Mouse (Mus musculus): ENCODE measurements around the gene Zfp831. TPM values are rescaled to one million over a fixed set of nuclear protein-coding genes. Genes with fewer than 3 reads are reported as not detected.

Gene Zfp831
- polyA plus RNA-seq, 1 experiment from 2014 or later, result not detected

DNA sequence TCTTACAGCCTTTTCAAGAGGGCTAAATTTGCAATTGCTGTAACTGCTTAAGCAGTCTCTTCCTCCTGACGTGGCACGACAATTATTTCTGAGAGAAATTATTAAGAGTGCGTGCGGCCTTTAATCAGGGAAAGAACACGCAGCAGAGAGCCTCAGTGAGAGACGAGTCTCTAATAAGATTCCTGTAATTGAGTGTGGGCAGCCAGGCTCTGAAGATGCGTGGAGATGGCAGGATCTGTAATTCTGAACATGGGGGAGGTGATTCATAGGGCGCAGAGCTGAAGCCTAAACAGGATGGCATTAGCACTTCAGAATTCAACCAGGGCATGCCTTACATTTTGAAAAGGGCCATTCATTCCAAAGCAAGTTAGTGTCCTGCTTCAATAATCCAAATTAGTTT, 58.0 kb downstream of the Zfp831 start:
- Histone ChIP-seq H3K27me3 (ENCODE audit: control insufficient read depth, insufficient read depth, low read depth, low read length) (no peaks in the 10 kb centered on the region), H3K36me3 (ENCODE audit: control insufficient read depth, insufficient read depth, low read length) (no peaks in the 10 kb centered on the region), H3K27ac (ENCODE audit: low read length) (no peak overlapping the region), H3K4me2 (ENCODE audit: low read depth, low read length) (no peak overlapping the region), H3K4me3 (ENCODE audit: low read length) (no peak overlapping the region), H3K9me3 (ENCODE audit: control insufficient read depth, low read length) (no peaks in the 10 kb centered on the region), H3K9ac (ENCODE audit: low read length) (no peak overlapping the region), H3K4me1 (replicated peaks; ENCODE audit: control insufficient read depth, insufficient read depth, low read length) (no peaks in the 10 kb centered on the region)
- no peak for ATAC-seq (ENCODE audit: low read depth)
- WGBS, result 74% methylated on average over 8 of the region's 8 CpGs

DNA sequence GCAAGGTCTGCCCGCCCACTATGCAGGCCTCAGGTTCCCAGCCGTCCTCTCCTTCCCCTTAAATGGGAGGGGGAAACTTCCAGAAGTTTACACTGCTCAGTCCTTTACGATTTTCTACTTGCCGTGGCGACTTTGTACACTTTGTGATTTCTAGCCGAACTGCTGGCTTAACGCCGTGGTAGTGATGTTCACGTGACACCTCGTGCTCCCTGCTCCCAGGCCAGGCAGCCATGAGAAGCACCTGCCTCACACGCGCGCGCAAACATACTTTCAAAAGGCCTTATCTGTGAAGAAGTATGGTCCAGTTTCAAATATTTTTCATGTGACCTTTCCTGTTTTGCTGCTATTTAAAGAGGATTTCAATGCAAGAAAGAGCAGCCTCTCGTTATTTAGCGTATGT, 63.8 kb downstream of the Zfp831 start:
- WGBS, result 55% methylated on average over 16 of the region's 16 CpGs
- Histone ChIP-seq H3K27ac (ENCODE audit: low read length) (no peak overlapping the region), H3K9me3 (ENCODE audit: control insufficient read depth, low read length) (no peaks in the 10 kb centered on the region), H3K4me3 (ENCODE audit: low read length) (no peak overlapping the region), H3K4me1 (replicated peaks; ENCODE audit: control insufficient read depth, insufficient read depth, low read length) (no peaks in the 10 kb centered on the region), H3K36me3 (ENCODE audit: control insufficient read depth, insufficient read depth, low read length) (no peaks in the 10 kb centered on the region), H3K9ac (ENCODE audit: low read length) (no peak overlapping the region), H3K4me2 (ENCODE audit: low read depth, low read length) (no peak overlapping the region), H3K27me3 (ENCODE audit: control insufficient read depth, insufficient read depth, low read depth, low read length) (no peaks in the 10 kb centered on the region)
- peak; percentile 51; the same call in 1 of the 2 replicates for ATAC-seq (ENCODE audit: low read depth)

DNA sequence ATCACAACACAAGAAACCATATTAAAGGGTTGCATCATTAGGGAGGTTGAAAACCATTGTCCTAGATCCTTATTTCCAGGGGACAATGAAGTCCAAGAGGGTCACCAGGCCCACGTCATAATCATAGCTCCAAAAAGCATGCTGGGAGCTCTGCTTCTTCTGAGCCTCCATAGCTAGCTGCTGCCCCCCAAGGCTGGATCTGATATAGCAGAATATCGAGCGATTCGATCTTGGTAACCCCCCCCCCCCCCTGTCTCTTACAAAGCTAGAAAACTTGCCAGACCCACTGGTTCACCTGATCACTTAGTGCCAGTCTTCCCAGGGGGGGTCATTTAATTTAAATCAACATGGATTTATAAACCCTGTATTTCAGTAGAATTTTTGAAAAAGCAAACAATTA, 65.3 kb downstream of the Zfp831 start:
- no peak for ATAC-seq (ENCODE audit: low read depth)
- H3K27me3 ChIP-seq (ENCODE audit: control insufficient read depth, insufficient read depth, low read depth, low read length), result no peaks in the 10 kb centered on the region
- H3K36me3 ChIP-seq (ENCODE audit: control insufficient read depth, insufficient read depth, low read length), result no peaks in the 10 kb centered on the region
- no peaks in the 10 kb centered on the region for H3K4me1 ChIP-seq (replicated peaks; ENCODE audit: control insufficient read depth, insufficient read depth, low read length)
- H3K9ac ChIP-seq (ENCODE audit: low read length), result no peak overlapping the region
- H3K4me3 ChIP-seq (ENCODE audit: low read length), result no peak overlapping the region
- 83% methylated on average over 4 of the region's 4 CpGs for WGBS
- H3K4me2 ChIP-seq (ENCODE audit: low read depth, low read length), result no peak overlapping the region
- H3K27ac ChIP-seq (ENCODE audit: low read length), result no peak overlapping the region
- no peaks in the 10 kb centered on the region for H3K9me3 ChIP-seq (ENCODE audit: control insufficient read depth, low read length)

DNA sequence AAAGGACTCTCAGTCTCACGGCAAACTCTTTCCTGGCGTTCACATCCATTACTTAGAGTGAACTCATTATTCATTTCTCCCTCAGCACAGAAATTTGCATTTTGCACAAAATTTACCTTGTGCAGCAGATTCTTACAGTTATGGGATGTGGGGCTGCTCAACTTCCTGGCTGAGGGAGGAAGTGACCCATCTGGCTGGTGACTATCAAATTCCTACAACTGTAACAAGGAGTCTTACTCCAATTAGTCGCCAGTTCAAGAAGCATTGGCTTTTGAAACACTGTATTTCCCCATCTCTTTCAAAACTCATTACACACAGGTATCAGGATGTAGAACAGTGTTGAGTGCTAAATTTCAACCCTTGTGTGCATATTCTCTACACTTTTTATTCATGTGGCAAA, 66.9 kb downstream of the Zfp831 start:
- Histone ChIP-seq H3K4me3 (ENCODE audit: low read length) (no peak overlapping the region), H3K4me2 (ENCODE audit: low read depth, low read length) (no peak overlapping the region), H3K27me3 (ENCODE audit: control insufficient read depth, insufficient read depth, low read depth, low read length) (no peaks in the 10 kb centered on the region), H3K4me1 (replicated peaks; ENCODE audit: control insufficient read depth, insufficient read depth, low read length) (no peaks in the 10 kb centered on the region), H3K9me3 (ENCODE audit: control insufficient read depth, low read length) (no peaks in the 10 kb centered on the region), H3K27ac (ENCODE audit: low read length) (no peak overlapping the region), H3K36me3 (ENCODE audit: control insufficient read depth, insufficient read depth, low read length) (no peaks in the 10 kb centered on the region), H3K9ac (ENCODE audit: low read length) (no peak overlapping the region)
- 57% methylated on average over 3 of the region's 3 CpGs for WGBS
- no peak for ATAC-seq (ENCODE audit: low read depth)

DNA sequence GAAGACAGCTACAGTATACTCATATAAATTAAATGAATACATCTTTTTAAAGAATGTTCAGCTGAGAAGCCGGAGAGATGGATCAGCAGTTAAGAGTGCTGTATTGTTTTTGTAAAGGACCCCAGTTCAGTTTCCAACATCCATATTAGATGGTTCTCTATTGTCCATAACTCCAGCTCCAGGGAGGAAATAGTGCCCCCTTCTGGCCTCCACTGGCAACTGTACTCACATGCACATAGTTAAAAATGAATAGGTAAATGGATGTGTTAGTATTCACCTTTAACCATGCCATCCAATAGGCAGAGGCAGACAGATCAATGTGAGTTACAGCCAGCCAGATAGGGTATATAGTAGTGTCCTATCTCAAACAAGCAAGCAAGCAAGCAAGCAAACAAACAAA, 68.7 kb downstream of the Zfp831 start:
- no peak overlapping the region for H3K27ac ChIP-seq (ENCODE audit: low read length)
- no peaks in the 10 kb centered on the region for H3K36me3 ChIP-seq (ENCODE audit: control insufficient read depth, insufficient read depth, low read length)
- H3K4me2 ChIP-seq (ENCODE audit: low read depth, low read length), result no peak overlapping the region
- H3K9ac ChIP-seq (ENCODE audit: low read length), result no peak overlapping the region
- no peak overlapping the region for H3K4me3 ChIP-seq (ENCODE audit: low read length)
- 97% methylated on average over 1 of the region's 1 CpGs for WGBS
- no peak for ATAC-seq (ENCODE audit: low read depth)
- no peaks in the 10 kb centered on the region for H3K4me1 ChIP-seq (replicated peaks; ENCODE audit: control insufficient read depth, insufficient read depth, low read length)
- H3K9me3 ChIP-seq (ENCODE audit: control insufficient read depth, low read length), result no peaks in the 10 kb centered on the region
- no peaks in the 10 kb centered on the region for H3K27me3 ChIP-seq (ENCODE audit: control insufficient read depth, insufficient read depth, low read depth, low read length)

DNA sequence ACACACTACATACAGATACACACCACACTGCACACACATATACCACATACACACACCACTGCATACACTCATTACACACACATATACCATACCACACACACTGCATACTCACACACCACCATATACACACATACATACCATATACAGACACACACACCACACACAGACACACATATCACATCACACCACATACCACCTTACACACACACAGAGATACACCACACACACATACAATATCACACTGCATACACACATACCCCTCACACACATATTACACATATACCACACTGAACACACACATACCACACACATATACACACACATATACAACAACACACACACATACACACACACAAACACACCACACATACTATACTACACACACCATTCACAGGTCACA, 72.6 kb downstream of the Zfp831 start:
- H3K36me3 ChIP-seq (ENCODE audit: control insufficient read depth, insufficient read depth, low read length), result no peaks in the 10 kb centered on the region
- H3K27ac ChIP-seq (ENCODE audit: low read length), result no peak overlapping the region
- H3K4me3 ChIP-seq (ENCODE audit: low read length), result no peak overlapping the region
- H3K4me1 ChIP-seq (replicated peaks; ENCODE audit: control insufficient read depth, insufficient read depth, low read length), result no peaks in the 10 kb centered on the region
- H3K4me2 ChIP-seq (ENCODE audit: low read depth, low read length), result no peak overlapping the region
- ATAC-seq (ENCODE audit: low read depth), result no peak
- H3K9me3 ChIP-seq (ENCODE audit: control insufficient read depth, low read length), result no peaks in the 10 kb centered on the region
- H3K9ac ChIP-seq (ENCODE audit: low read length), result no peak overlapping the region
- no peaks in the 10 kb centered on the region for H3K27me3 ChIP-seq (ENCODE audit: control insufficient read depth, insufficient read depth, low read depth, low read length)

DNA sequence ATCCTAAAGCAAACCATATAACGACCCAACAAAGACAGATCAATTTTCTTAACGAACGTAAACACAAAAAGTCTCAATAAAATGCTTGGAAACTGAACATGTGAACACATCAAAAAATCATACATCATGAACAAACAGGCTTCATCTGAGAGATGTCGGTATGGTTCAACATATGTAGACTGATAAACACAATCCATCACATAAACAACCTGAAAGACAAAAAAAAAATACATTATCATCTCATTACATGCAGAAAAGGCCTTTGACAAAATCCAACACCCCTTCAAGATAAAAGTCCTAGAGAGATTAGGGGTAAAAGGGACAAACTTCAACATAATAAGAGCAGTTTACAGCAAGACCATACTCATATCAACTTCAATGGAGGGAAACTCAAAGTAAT, 74.5 kb downstream of the Zfp831 start:
- Histone ChIP-seq H3K4me2 (ENCODE audit: low read depth, low read length) (no peak overlapping the region), H3K9ac (ENCODE audit: low read length) (no peak overlapping the region), H3K36me3 (ENCODE audit: control insufficient read depth, insufficient read depth, low read length) (no peaks in the 10 kb centered on the region), H3K9me3 (ENCODE audit: control insufficient read depth, low read length) (no peaks in the 10 kb centered on the region), H3K27ac (ENCODE audit: low read length) (no peak overlapping the region), H3K4me1 (replicated peaks; ENCODE audit: control insufficient read depth, insufficient read depth, low read length) (no peaks in the 10 kb centered on the region), H3K27me3 (ENCODE audit: control insufficient read depth, insufficient read depth, low read depth, low read length) (no peaks in the 10 kb centered on the region), H3K4me3 (ENCODE audit: low read length) (no peak overlapping the region)
- no peak for ATAC-seq (ENCODE audit: low read depth)
- 87% methylated on average over 4 of the region's 4 CpGs for WGBS

DNA sequence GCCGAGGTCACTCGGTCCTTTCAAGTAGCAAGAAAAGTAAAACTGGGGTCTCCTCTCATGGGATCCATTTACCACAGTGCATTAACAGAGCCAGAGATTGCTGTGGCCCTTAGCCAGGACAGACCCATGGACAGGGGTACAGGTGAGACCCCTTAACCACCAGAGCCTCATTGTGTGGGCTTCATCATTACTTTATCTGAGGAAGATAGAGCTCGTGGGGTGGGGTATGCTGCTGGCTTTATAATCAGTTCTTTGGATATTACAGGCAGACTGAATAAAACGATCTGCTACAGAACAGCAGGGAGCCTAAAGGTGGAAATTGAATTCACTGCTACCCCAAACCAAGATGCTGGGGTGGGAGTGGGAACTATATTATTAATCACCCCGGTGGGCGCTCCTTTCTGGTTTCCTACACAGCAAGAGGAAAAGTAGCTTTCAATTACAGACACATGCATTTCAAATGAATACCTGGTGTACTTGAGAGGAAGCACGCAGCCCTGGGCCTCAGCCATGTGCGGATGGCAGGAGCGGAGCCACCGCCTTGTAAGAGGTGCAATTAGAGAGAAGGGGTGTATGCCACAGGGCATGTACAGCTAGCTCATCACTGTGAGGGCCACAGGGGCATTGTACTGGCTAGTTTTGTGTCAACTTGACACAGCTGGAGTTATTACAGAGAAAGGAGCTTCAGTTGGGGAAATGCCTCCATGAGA, 83.9 kb downstream of the Zfp831 start:
- WGBS, result 85% methylated on average over 10 of the region's 10 CpGs
- Histone ChIP-seq H3K9ac (ENCODE audit: low read length) (no peak overlapping the region), H3K4me3 (ENCODE audit: low read length) (no peak overlapping the region), H3K27me3 (ENCODE audit: control insufficient read depth, insufficient read depth, low read depth, low read length) (no peaks in the 10 kb centered on the region), H3K9me3 (ENCODE audit: control insufficient read depth, low read length) (no peaks in the 10 kb centered on the region), H3K27ac (ENCODE audit: low read length) (no peak overlapping the region), H3K36me3 (ENCODE audit: control insufficient read depth, insufficient read depth, low read length) (no peaks in the 10 kb centered on the region), H3K4me1 (replicated peaks; ENCODE audit: control insufficient read depth, insufficient read depth, low read length) (0 out of 2 replicates have a peak, but pooled peaks cover 5% of the 10 kb centered on the region), H3K4me2 (ENCODE audit: low read depth, low read length) (no peak overlapping the region)
- ATAC-seq (ENCODE audit: low read depth), result no peak

DNA sequence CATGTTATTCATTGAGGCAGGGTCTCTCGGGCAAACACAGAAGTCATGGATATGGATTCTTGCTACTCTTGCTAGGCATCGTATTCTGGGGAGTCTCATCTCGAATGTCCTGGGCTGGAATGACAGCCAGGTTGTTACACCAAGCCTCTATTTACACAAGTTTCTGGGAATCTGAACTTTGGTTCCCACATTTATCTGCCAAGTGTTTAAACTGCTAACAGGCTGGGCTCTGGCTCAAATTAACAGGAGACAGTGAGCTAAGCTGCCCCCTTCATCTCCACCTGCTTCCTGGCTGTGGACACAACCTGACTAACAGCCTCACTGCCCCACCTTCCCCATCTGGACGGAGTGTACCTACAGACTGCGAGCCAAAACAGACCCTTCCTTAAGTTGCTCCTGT, 88.6 kb downstream of the Zfp831 start:
- H3K36me3 ChIP-seq (ENCODE audit: control insufficient read depth, insufficient read depth, low read length), result no peaks in the 10 kb centered on the region
- H3K27ac ChIP-seq (ENCODE audit: low read length), result no peak overlapping the region
- H3K9me3 ChIP-seq (ENCODE audit: control insufficient read depth, low read length), result no peaks in the 10 kb centered on the region
- ATAC-seq (ENCODE audit: low read depth), result no peak
- 63% methylated on average over 5 of the region's 5 CpGs for WGBS
- H3K4me2 ChIP-seq (ENCODE audit: low read depth, low read length), result no peak overlapping the region
- 0 out of 2 replicates have a peak, but pooled peaks cover 5% of the 10 kb centered on the region for H3K4me1 ChIP-seq (replicated peaks; ENCODE audit: control insufficient read depth, insufficient read depth, low read length)
- H3K4me3 ChIP-seq (ENCODE audit: low read length), result no peak overlapping the region
- no peaks in the 10 kb centered on the region for H3K27me3 ChIP-seq (ENCODE audit: control insufficient read depth, insufficient read depth, low read depth, low read length)
- no peak overlapping the region for H3K9ac ChIP-seq (ENCODE audit: low read length)

DNA sequence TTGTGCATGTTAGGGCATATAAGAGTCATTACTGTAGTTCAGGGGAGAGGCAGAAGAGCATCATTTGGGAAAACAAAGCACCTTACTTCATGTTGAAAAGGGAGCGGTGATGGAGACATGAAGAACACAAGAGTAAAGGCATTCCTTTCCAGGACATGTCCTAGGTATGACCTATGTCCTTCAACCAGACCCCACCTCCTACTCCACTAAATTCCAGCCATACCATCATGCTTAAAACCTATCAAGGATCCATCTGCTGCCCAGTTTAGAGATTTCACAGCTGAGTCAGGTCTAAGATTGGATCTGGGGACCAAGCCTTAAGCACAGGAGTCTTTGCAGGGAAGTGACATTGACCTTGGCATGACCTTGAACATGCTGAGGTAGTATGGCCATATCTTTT, 91.9 kb downstream of the Zfp831 start:
- no peak for ATAC-seq (ENCODE audit: low read depth)
- WGBS, result 91% methylated on average over 1 of the region's 1 CpGs
- no peak overlapping the region for H3K27ac ChIP-seq (ENCODE audit: low read length)
- no peaks in the 10 kb centered on the region for H3K36me3 ChIP-seq (ENCODE audit: control insufficient read depth, insufficient read depth, low read length)
- no peaks in the 10 kb centered on the region for H3K27me3 ChIP-seq (ENCODE audit: control insufficient read depth, insufficient read depth, low read depth, low read length)
- no peaks in the 10 kb centered on the region for H3K4me1 ChIP-seq (replicated peaks; ENCODE audit: control insufficient read depth, insufficient read depth, low read length)
- no peak overlapping the region for H3K4me2 ChIP-seq (ENCODE audit: low read depth, low read length)
- no peak overlapping the region for H3K4me3 ChIP-seq (ENCODE audit: low read length)
- H3K9ac ChIP-seq (ENCODE audit: low read length), result no peak overlapping the region
- H3K9me3 ChIP-seq (ENCODE audit: control insufficient read depth, low read length), result no peaks in the 10 kb centered on the region

Data from lung, embryonic 16.5 days (tissue).